Mouse (Mus musculus): ENCODE data around the gene Trpv4. TPM values are rescaled to one million over a fixed set of nuclear protein-coding genes. Genes with fewer than 3 reads are reported as not detected.

Trpv4 gene
- polyA plus RNA-seq, 1 experiment from 2014 or later = 0.78 TPM

- 68% methylated on average over 8 of the region's 8 CpGs for WGBS
- H3K9ac ChIP-seq (ENCODE audit: low read length) = no peak overlapping the region
Observed at GRCm38 (mm10) chr5:114579714-114580357, 78.4 kb downstream of the Trpv4 start.

GRCm38 (mm10) chr5:114578361-114578760, 79.9 kb downstream of the Trpv4 start:
- ATAC-seq (ENCODE audit: insufficient number of reproducible peaks, insufficient read depth, low FRiP score, low read depth) = no peak
- no peak overlapping the region for H3K4me2 ChIP-seq (ENCODE audit: low read length)
- no peak overlapping the region for H3K9ac ChIP-seq (ENCODE audit: low read length)
- peaks cover 9 to 15% of the 10 kb centered on the region in 2 experiments for H3K4me1 ChIP-seq (ENCODE audit: control insufficient read depth in 2 of 2, insufficient read depth in 2 of 2, low read length in 2 of 2)
- no peak overlapping the region for H3K4me3 ChIP-seq (ENCODE audit: control insufficient read depth in 1 of 2, insufficient read depth in 1 of 2, low read depth in 1 of 2, low read length in 2 of 2)
- 79% methylated on average over 20 of the region's 20 CpGs for WGBS
- 0 out of 2 replicates have a peak, but pooled peaks cover under 1% of the 10 kb centered on the region for H3K27me3 ChIP-seq (ENCODE audit: control insufficient read depth, insufficient read depth, low read length)
- H3K27ac ChIP-seq (replicated peaks in 1 of 2; ENCODE audit: control insufficient read depth in 1 of 2, insufficient read depth in 1 of 2, low read depth in 2 of 2, low read length in 2 of 2) = no peak overlapping the region
- no peaks in the 10 kb centered on the region for H3K9me3 ChIP-seq (ENCODE audit: control insufficient read depth, low read length)
- H3K36me3 ChIP-seq (ENCODE audit: control insufficient read depth, insufficient read depth, low read length) = no peaks in the 10 kb centered on the region

More at GRCm38 (mm10) chr5:114579714-114580357, 78.4 kb downstream of the Trpv4 start:
- Histone ChIP-seq H3K4me2 (ENCODE audit: low read length) (no peak overlapping the region), H3K4me1 (ENCODE audit: control insufficient read depth in 2 of 2, insufficient read depth in 2 of 2, low read length in 2 of 2) (peaks cover 4 to 8% of the 10 kb centered on the region in 2 experiments), H3K36me3 (ENCODE audit: control insufficient read depth, insufficient read depth, low read length) (no peaks in the 10 kb centered on the region), H3K27me3 (ENCODE audit: control insufficient read depth, insufficient read depth, low read length) (0 out of 2 replicates have a peak, but pooled peaks cover under 1% of the 10 kb centered on the region), H3K27ac (replicated peaks in 1 of 2; ENCODE audit: control insufficient read depth in 1 of 2, insufficient read depth in 1 of 2, low read depth in 2 of 2, low read length in 2 of 2) (no peak overlapping the region), H3K9me3 (ENCODE audit: control insufficient read depth, low read length) (no peaks in the 10 kb centered on the region), H3K4me3 (ENCODE audit: control insufficient read depth in 1 of 2, insufficient read depth in 1 of 2, low read depth in 1 of 2, low read length in 2 of 2) (no peak overlapping the region)
- ATAC-seq (ENCODE audit: insufficient number of reproducible peaks, insufficient read depth, low FRiP score, low read depth) = no peak

DNA sequence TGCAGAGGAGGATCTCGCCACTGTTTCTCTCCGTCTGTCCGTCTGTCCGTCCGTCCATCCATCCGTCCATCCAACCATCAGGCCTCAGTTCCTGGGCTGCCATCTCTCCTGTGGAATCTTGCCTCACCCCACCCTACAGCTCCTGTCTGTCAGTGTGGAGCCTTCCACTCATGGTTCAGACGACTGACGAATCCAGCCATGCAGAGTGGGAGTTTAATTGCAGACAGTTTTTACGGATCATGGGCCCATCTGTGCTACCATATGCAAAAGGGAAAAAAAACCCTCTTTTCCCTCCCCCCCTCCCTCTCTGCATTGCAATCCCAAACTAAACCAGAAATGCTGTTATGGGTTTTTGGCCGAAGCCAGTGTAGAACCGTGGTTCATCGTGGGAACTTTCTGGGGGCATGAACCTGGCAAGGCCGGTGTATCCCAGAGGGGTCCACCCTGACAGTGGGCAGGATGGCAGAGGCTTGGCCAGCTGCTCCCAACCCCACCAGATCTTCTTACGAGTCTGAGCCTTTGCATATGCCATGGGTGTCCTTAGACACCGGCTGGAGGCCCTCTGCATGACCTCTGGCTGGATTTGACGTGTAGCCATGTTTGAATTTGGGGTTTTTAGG, 82.1 kb downstream of the Trpv4 start:
- no peak overlapping the region for H3K4me3 ChIP-seq (ENCODE audit: control insufficient read depth in 1 of 2, insufficient read depth in 1 of 2, low read depth in 1 of 2, low read length in 2 of 2)
- H3K9ac ChIP-seq (ENCODE audit: low read length) = no peak overlapping the region
- H3K4me2 ChIP-seq (ENCODE audit: low read length) = no peak overlapping the region
- WGBS = 89% methylated on average over 16 of the region's 16 CpGs
- H3K4me1 ChIP-seq (ENCODE audit: control insufficient read depth in 2 of 2, insufficient read depth in 2 of 2, low read length in 2 of 2) = peaks cover 11 to 23% of the 10 kb centered on the region in 2 experiments
- H3K36me3 ChIP-seq (ENCODE audit: control insufficient read depth, insufficient read depth, low read length) = no peaks in the 10 kb centered on the region
- H3K9me3 ChIP-seq (ENCODE audit: control insufficient read depth, low read length) = no peaks in the 10 kb centered on the region
- H3K27me3 ChIP-seq (ENCODE audit: control insufficient read depth, insufficient read depth, low read length) = peaks cover 23% of the 10 kb centered on the region
- no peak overlapping the region for H3K27ac ChIP-seq (replicated peaks in 1 of 2; ENCODE audit: control insufficient read depth in 1 of 2, insufficient read depth in 1 of 2, low read depth in 2 of 2, low read length in 2 of 2)
- ATAC-seq (ENCODE audit: insufficient number of reproducible peaks, insufficient read depth, low FRiP score, low read depth) = no peak

DNA sequence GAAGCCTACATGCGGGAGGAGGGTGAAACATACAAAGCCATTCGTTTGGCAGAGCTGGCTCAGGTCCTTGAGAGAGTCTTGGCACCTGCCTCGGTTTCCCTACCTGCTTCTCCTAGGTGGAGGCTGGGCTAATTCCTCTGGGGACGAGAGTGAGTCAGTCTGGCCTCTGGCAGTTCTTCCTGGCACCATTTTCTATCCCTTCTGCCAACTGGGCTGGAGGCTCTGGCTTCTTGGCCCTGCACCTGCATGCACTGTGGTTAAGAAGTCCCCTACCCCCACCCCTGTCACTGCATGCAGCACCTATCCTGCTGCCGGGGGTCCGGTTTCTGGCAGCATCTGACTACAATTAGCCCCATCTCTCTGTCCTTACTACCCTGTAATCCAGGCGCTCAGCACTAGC, 82.7 kb downstream of the Trpv4 start:
- peaks cover 28% of the 10 kb centered on the region for H3K27me3 ChIP-seq (ENCODE audit: control insufficient read depth, insufficient read depth, low read length)

DNA sequence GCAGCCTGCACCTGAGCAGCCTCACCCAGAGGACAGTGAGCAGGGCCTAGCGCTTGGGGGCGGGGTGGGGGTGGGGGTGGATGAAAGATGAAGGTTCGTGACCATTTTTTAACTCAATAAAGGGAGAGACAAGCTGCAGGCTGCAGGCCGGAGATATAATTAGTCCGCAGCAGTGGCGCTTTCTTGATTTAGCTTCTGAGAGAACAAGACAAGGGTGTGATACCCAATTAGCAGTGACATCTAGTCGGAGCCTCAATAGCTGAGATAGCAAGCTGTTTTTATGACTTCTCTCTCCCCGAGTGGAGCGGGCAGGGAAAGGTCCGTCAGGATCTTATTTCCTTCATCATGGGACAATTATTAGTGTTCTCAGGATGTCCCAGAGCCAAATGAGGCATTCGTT, 83.2 kb downstream of the Trpv4 start:
- Histone ChIP-seq H3K4me2 (ENCODE audit: low read length) (peak overlapping the region; percentile 25; the same call in 1 of the 2 replicates), H3K4me1 (ENCODE audit: control insufficient read depth in 2 of 2, insufficient read depth in 2 of 2, low read length in 2 of 2) (peaks cover 11 to 31% of the 10 kb centered on the region in 2 experiments), H3K9ac (ENCODE audit: low read length) (0 out of 2 replicates have a peak overlapping the region, but pooled peaks have one; percentile 8), H3K27ac (replicated peaks in 1 of 2; ENCODE audit: control insufficient read depth in 1 of 2, insufficient read depth in 1 of 2, low read depth in 2 of 2, low read length in 2 of 2) (no peak overlapping the region), H3K9me3 (ENCODE audit: control insufficient read depth, low read length) (no peaks in the 10 kb centered on the region), H3K36me3 (ENCODE audit: control insufficient read depth, insufficient read depth, low read length) (no peaks in the 10 kb centered on the region), H3K4me3 (ENCODE audit: control insufficient read depth in 1 of 2, insufficient read depth in 1 of 2, low read depth in 1 of 2, low read length in 2 of 2) (no peak overlapping the region), H3K27me3 (ENCODE audit: control insufficient read depth, insufficient read depth, low read length) (peaks cover 32% of the 10 kb centered on the region)
- ATAC-seq (ENCODE audit: insufficient number of reproducible peaks, insufficient read depth, low FRiP score, low read depth) = no peak
- 33% methylated on average over 11 of the region's 11 CpGs for WGBS

More for the DNA sequence above, 82.7 kb downstream of the Trpv4 start:
- ATAC-seq (ENCODE audit: insufficient number of reproducible peaks, insufficient read depth, low FRiP score, low read depth) = no peak
- Histone ChIP-seq H3K9ac (ENCODE audit: low read length) (no peak overlapping the region), H3K27ac (replicated peaks in 1 of 2; ENCODE audit: control insufficient read depth in 1 of 2, insufficient read depth in 1 of 2, low read depth in 2 of 2, low read length in 2 of 2) (no peak overlapping the region), H3K4me2 (ENCODE audit: low read length) (0 out of 2 replicates have a peak overlapping the region, but pooled peaks have one; percentile 25), H3K4me3 (ENCODE audit: control insufficient read depth in 1 of 2, insufficient read depth in 1 of 2, low read depth in 1 of 2, low read length in 2 of 2) (no peak overlapping the region), H3K4me1 (ENCODE audit: control insufficient read depth in 2 of 2, insufficient read depth in 2 of 2, low read length in 2 of 2) (peaks cover 11 to 27% of the 10 kb centered on the region in 2 experiments), H3K9me3 (ENCODE audit: control insufficient read depth, low read length) (no peaks in the 10 kb centered on the region), H3K36me3 (ENCODE audit: control insufficient read depth, insufficient read depth, low read length) (no peaks in the 10 kb centered on the region)
- 79% methylated on average over 7 of the region's 7 CpGs for WGBS

DNA sequence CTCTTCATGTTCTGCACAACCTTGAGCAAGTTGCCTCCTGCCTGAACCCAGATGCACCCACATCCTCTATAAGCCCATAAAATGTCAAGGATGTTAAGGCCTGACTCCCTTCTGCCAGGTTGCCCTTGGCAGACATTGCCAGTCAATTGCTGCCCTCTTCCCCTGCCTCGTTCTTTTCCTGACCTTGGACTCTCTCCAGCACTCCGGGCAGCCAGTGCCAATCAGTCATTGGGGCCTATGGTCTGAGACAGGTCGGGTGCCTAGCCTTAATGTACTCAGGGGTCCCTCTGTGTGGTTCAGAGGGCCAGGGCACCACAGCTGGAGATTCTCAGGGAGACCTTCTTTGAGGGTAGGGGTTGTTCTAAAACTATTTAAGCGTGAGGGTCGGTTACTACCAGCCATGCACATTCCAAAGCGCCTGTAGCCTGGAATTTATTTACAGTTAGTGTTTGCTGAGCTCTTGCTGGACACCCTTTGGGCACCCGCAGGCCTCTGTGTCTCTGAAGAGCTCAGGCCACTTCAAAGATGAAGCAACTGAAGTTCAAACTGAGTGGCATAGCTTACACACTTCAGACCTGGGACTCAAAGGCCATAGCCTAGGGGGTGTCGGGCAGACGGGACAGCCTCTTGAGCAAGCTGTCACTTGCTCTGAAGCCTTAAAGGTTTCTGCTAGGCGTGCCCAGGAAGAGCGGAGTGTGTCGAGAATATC, 84.1 kb downstream of the Trpv4 start:
- no peak for ATAC-seq (ENCODE audit: insufficient number of reproducible peaks, insufficient read depth, low FRiP score, low read depth)
- no peak overlapping the region for H3K4me3 ChIP-seq (ENCODE audit: control insufficient read depth in 1 of 2, insufficient read depth in 1 of 2, low read depth in 1 of 2, low read length in 2 of 2)
- no peak overlapping the region for H3K4me2 ChIP-seq (ENCODE audit: low read length)
- H3K27ac ChIP-seq (replicated peaks in 1 of 2; ENCODE audit: control insufficient read depth in 1 of 2, insufficient read depth in 1 of 2, low read depth in 2 of 2, low read length in 2 of 2) = no peak overlapping the region
- peaks cover 38% of the 10 kb centered on the region for H3K27me3 ChIP-seq (ENCODE audit: control insufficient read depth, insufficient read depth, low read length)
- WGBS = 56% methylated on average over 12 of the region's 12 CpGs
- H3K9me3 ChIP-seq (ENCODE audit: control insufficient read depth, low read length) = no peaks in the 10 kb centered on the region
- no peak overlapping the region for H3K9ac ChIP-seq (ENCODE audit: low read length)
- peaks cover 13 to 39% of the 10 kb centered on the region in 2 experiments for H3K4me1 ChIP-seq (ENCODE audit: control insufficient read depth in 2 of 2, insufficient read depth in 2 of 2, low read length in 2 of 2)
- no peaks in the 10 kb centered on the region for H3K36me3 ChIP-seq (ENCODE audit: control insufficient read depth, insufficient read depth, low read length)

DNA sequence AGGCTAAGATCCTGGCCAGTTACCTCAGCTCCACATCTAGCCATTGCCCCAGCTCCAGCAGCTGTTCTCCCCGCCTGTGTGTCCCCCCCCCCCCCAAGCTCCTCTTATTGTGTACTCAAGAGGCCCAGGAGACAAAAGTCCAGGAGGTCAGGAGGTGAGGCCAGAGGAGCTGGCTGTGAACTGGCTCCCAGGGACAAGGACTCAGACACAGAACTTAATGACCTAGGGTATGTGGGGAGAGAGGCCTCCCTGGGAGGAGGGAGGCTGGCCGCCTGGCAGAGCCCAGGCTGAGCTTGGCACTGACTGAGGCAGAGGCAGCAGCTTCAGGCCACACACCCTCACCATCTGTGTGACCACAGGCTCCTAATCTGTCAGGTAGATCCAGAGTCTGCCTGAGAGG, 85.2 kb downstream of the Trpv4 start:
- H3K27me3 ChIP-seq (ENCODE audit: control insufficient read depth, insufficient read depth, low read length) = peaks cover 45% of the 10 kb centered on the region
- no peak overlapping the region for H3K9ac ChIP-seq (ENCODE audit: low read length)
- no peak overlapping the region for H3K4me3 ChIP-seq (ENCODE audit: control insufficient read depth in 1 of 2, insufficient read depth in 1 of 2, low read depth in 1 of 2, low read length in 2 of 2)
- no peak for ATAC-seq (ENCODE audit: insufficient number of reproducible peaks, insufficient read depth, low FRiP score, low read depth)
- no peaks in the 10 kb centered on the region for H3K9me3 ChIP-seq (ENCODE audit: control insufficient read depth, low read length)
- 69% methylated on average over 2 of the region's 2 CpGs for WGBS
- H3K36me3 ChIP-seq (ENCODE audit: control insufficient read depth, insufficient read depth, low read length) = no peaks in the 10 kb centered on the region
- no peak overlapping the region for H3K4me2 ChIP-seq (ENCODE audit: low read length)
- no peak overlapping the region for H3K27ac ChIP-seq (replicated peaks in 1 of 2; ENCODE audit: control insufficient read depth in 1 of 2, insufficient read depth in 1 of 2, low read depth in 2 of 2, low read length in 2 of 2)
- peaks cover 21 to 50% of the 10 kb centered on the region in 2 experiments for H3K4me1 ChIP-seq (ENCODE audit: control insufficient read depth in 2 of 2, insufficient read depth in 2 of 2, low read length in 2 of 2)
